Mouse (Mus musculus) liver, embryonic 16.5 days (tissue): ENCODE results near the gene Fcamr. TPM values are rescaled to one million over a fixed set of nuclear protein-coding genes. Genes with fewer than 3 reads are reported as not detected.
A peak's percentile ranks its signal among the peaks of the same experiment; 100 is the strongest.

ENCODE experiments used
- ATAC-seq: fragments of 200-750 bp; cut with Nextera tagmentation; 2 replicates; pipeline ENCODE4 v1.8.0; 2017; ENCODE audit warnings: low read depth, mild to moderate bottlenecking, moderate number of reproducible peaks, moderate library complexity
- H3K27ac ChIP-seq: fragments of 300-500 bp; sonication (generic); 2 replicates; pipeline ENCODE4 v1.5.1; 2014; ENCODE audit warnings: mild to moderate bottlenecking, low read length
- H3K27me3 ChIP-seq: fragments of 300-500 bp; sonication (generic); 2 replicates; pipeline ENCODE4 v1.6.1; 2014; ENCODE audit warnings: low read depth, low read length, mixed read lengths; ENCODE audit not compliant: control insufficient read depth, insufficient read depth
- H3K36me3 ChIP-seq: fragments of 300-500 bp; sonication (generic); 2 replicates; pipeline ENCODE4 v1.6.1; 2014; ENCODE audit warnings: mild to moderate bottlenecking; ENCODE audit not compliant: control insufficient read depth, insufficient read depth
- H3K4me1 ChIP-seq: fragments of 300-500 bp; sonication (generic); 2 replicates; pipeline ENCODE4 v1.6.1; 2014; ENCODE audit warnings: low read depth, low read length, mixed read lengths; ENCODE audit not compliant: control insufficient read depth
- H3K4me2 ChIP-seq: fragments of 300-500 bp; sonication (generic); 2 replicates; pipeline ENCODE4 v1.6.1; 2014; ENCODE audit warnings: low read depth, low read length, mixed read lengths
- H3K4me3 ChIP-seq: fragments of 300-500 bp; sonication (generic); 2 replicates; pipeline ENCODE4 v1.5.1; 2014; ENCODE audit warnings: low read depth, mild to moderate bottlenecking, low read length
- H3K9ac ChIP-seq: fragments of 300-500 bp; sonication (generic); 2 replicates; pipeline ENCODE4 v1.6.1; 2014; ENCODE audit warnings: low read depth, low read length
- H3K9me3 ChIP-seq: fragments of 300-500 bp; sonication (generic); replicated peaks from 2 replicates; pipeline ENCODE4 v1.6.1; 2016; ENCODE audit warnings: low read length; ENCODE audit not compliant: control insufficient read depth
- WGBS: fragments of 180-500 bp; shearing (Covaris S2); extraction: QIAGEN DNeasy Blood & Tissue Kit; methylation state at CpG from one replicate; pipeline ENCODE4 v1.1.7; 2014; ENCODE audit not compliant: insufficient replicate concordance; 5-methylcytosine and 5-hydroxymethylcytosine counted together
- polyA plus RNA-seq: library from polyadenylated mRNA; unstranded; fragments of >200 nt; fragmentation: Nextera tagmentation; extraction: Ambion mirVana; gene quantifications from 2 replicates; pipeline ENCODE4 v1.2.1, GENCODE M21; 2015

The Fcamr gene
- polyA plus RNA-seq, 1 experiment from 2014 or later, result not detected

- no peak overlapping the region for H3K4me2 ChIP-seq
- no peak for ATAC-seq
- WGBS, result 65% methylated on average over 2 of the region's 2 CpGs
These were observed 55.0 kb downstream of the Fcamr start for GRCm38 (mm10) chr1:130855723-130856122.

DNA sequence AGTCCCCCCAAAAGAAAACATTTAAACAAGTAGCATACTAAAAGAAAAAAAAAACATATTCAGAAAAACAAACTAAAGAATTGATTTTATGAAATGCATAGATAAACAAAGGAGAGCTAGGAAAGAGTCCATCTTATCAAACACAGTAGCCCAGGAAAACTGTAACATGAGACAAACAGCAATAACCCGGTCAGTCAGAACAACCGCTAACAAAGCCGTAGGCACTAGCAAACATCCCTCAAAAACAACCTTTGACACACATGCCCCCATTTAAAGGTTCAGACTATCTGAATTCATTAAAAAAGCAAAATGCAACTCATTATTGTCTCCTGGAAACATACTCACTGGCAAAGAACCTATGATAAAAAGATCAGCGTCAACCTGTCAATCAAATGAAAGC, 56.8 kb downstream of the Fcamr start:
- no peaks in the 10 kb centered on the region for H3K9me3 ChIP-seq
- H3K9ac ChIP-seq, result no peak overlapping the region
- H3K4me1 ChIP-seq, result no peaks in the 10 kb centered on the region
- H3K4me2 ChIP-seq, result no peak overlapping the region
- H3K36me3 ChIP-seq, result no peaks in the 10 kb centered on the region
- no peaks in the 10 kb centered on the region for H3K27me3 ChIP-seq
- ATAC-seq, result peak; percentile 53
- H3K4me3 ChIP-seq, result no peak overlapping the region
- H3K27ac ChIP-seq, result no peak overlapping the region
- 68% methylated on average over 4 of the region's 4 CpGs for WGBS

More at GRCm38 (mm10) chr1:130855723-130856122, 55.0 kb downstream of the Fcamr start:
- Histone ChIP-seq H3K27me3 (no peaks in the 10 kb centered on the region), H3K27ac (no peak overlapping the region), H3K9me3 (no peaks in the 10 kb centered on the region), H3K9ac (no peak overlapping the region), H3K36me3 (no peaks in the 10 kb centered on the region), H3K4me1 (no peaks in the 10 kb centered on the region), H3K4me3 (no peak overlapping the region)

- no peak overlapping the region for H3K27ac ChIP-seq
- ATAC-seq, result no peak
- H3K9me3 ChIP-seq, result no peaks in the 10 kb centered on the region
- no peaks in the 10 kb centered on the region for H3K27me3 ChIP-seq
- WGBS, result 41% methylated on average over 4 of the region's 4 CpGs
- H3K4me1 ChIP-seq, result no peaks in the 10 kb centered on the region
- H3K4me3 ChIP-seq, result no peak overlapping the region
- no peak overlapping the region for H3K9ac ChIP-seq
- no peak overlapping the region for H3K4me2 ChIP-seq
- no peaks in the 10 kb centered on the region for H3K36me3 ChIP-seq
These were observed 63.5 kb downstream of the Fcamr start for GRCm38 (mm10) chr1:130864238-130864637.

Other genes starting within 250 kb of the Fcamr start
- not detected in 2 replicates for gene Zp3r, start 171.3 kb upstream of the Fcamr start, polyA plus RNA-seq
- gene C4bp, start 139.3 kb upstream of the Fcamr start, polyA plus RNA-seq, result 5.2 and 5.3 TPM in 2 replicates
- not detected in 2 replicates for gene Gm29427, start 85.1 kb upstream of the Fcamr start, polyA plus RNA-seq
- 40.7 and 43.1 TPM in 2 replicates for gene Yod1, start 83.6 kb upstream of the Fcamr start, polyA plus RNA-seq
- 5.1 and 5.2 TPM in 2 replicates for gene Pfkfb2, start 71.6 kb upstream of the Fcamr start, polyA plus RNA-seq
- 6.2 and 7.3 TPM in 2 replicates for gene AA986860, start 68.9 kb upstream of the Fcamr start, polyA plus RNA-seq
- 0.48 and 0.50 TPM in 2 replicates for gene Pigr, start 25.8 kb downstream of the Fcamr start, polyA plus RNA-seq
- gene Fcmr, start 64.8 kb downstream of the Fcamr start, polyA plus RNA-seq, result not detected in 2 replicates
- gene Il24, start 86.6 kb downstream of the Fcamr start, polyA plus RNA-seq, result not detected in 2 replicates
- not detected in 2 replicates for gene Il20, start 110.5 kb downstream of the Fcamr start, polyA plus RNA-seq
- gene Il19, start 139.2 kb downstream of the Fcamr start, polyA plus RNA-seq, result not detected in 2 replicates
- not detected in 2 replicates for gene Il10, start 218.9 kb downstream of the Fcamr start, polyA plus RNA-seq